Mouse (Mus musculus): ENCODE data around the gene Ssbp4.

GRCm38 (mm10) chr8:70584606-70585257, 23.9 kb downstream of the Ssbp4 start:
- TF ChIP-seq CTCF (conservative IDR thresholded peaks at IDR 0.05; ENCODE audit: insufficient read depth, insufficient read length, low read depth, low read length) (no peak), POLR2A (IDR thresholded peaks at IDR 0.05; ENCODE audit: low read depth, low read length) (no peak)
